Mouse (Mus musculus) stomach, embryonic 16.5 days (tissue): ENCODE measurements around the gene Crhbp. TPM values are rescaled to one million over a fixed set of nuclear protein-coding genes. Genes with fewer than 3 reads are reported as not detected.

Source experiments
- ATAC-seq: fragments of 200-750 bp; cut with Nextera tagmentation; 2 replicates; pipeline ENCODE4 v1.8.0; 2017; ENCODE audit warnings: moderate number of reproducible peaks, moderate TSS enrichment; ENCODE audit not compliant: insufficient read depth, low FRiP score
- H3K27ac ChIP-seq: fragments of 300-500 bp; sonication (generic); 2 replicates; pipeline ENCODE4 v1.5.1; 2014; ENCODE audit warnings: low read length
- H3K27me3 ChIP-seq: fragments of 300-500 bp; sonication (generic); 2 replicates; pipeline ENCODE4 v1.6.1; 2014; ENCODE audit warnings: low read length, control low read depth, mixed read lengths; ENCODE audit not compliant: control insufficient read depth, insufficient read depth
- H3K36me3 ChIP-seq: fragments of 300-500 bp; sonication (generic); 2 replicates; pipeline ENCODE4 v1.6.1; 2014; ENCODE audit warnings: low read length; ENCODE audit not compliant: control insufficient read depth, insufficient read depth
- H3K4me1 ChIP-seq: fragments of 300-500 bp; sonication (generic); 2 replicates; pipeline ENCODE4 v1.6.1; 2014; ENCODE audit warnings: low read length, control low read depth, mixed read lengths; ENCODE audit not compliant: control insufficient read depth, insufficient read depth
- H3K4me2 ChIP-seq: fragments of 300-500 bp; sonication (generic); 2 replicates; pipeline ENCODE4 v1.6.1; 2014; ENCODE audit warnings: low read depth, low read length, mixed read lengths
- H3K4me3 ChIP-seq: fragments of 300-500 bp; sonication (generic); replicated peaks from 2 replicates; pipeline ENCODE4 v1.5.1; 2014; ENCODE audit warnings: mild to moderate bottlenecking, low read length
- H3K9ac ChIP-seq: fragments of 300-500 bp; sonication (generic); 2 replicates; pipeline ENCODE4 v1.6.1; 2014; ENCODE audit warnings: low read length
- H3K9me3 ChIP-seq: fragments of 300-500 bp; sonication (generic); replicated peaks from 2 replicates; pipeline ENCODE4 v1.6.1; 2016; ENCODE audit warnings: low read length, control low read depth; ENCODE audit not compliant: control insufficient read depth
- WGBS: fragments of 180-500 bp; shearing (Covaris S2); extraction: QIAGEN DNeasy Blood & Tissue Kit; methylation state at CpG from one replicate; pipeline ENCODE4 v1.1.7; 2014; 5-methylcytosine and 5-hydroxymethylcytosine counted together
- polyA plus RNA-seq: library from polyadenylated mRNA; unstranded; fragments of >200 nt; fragmentation: Nextera tagmentation; extraction: Ambion mirVana; gene quantifications from 2 replicates; pipeline ENCODE4 v1.2.1, GENCODE M21; 2015

Crhbp gene
- polyA plus RNA-seq, 1 experiment from 2014 or later, result 0.22 TPM

DNA sequence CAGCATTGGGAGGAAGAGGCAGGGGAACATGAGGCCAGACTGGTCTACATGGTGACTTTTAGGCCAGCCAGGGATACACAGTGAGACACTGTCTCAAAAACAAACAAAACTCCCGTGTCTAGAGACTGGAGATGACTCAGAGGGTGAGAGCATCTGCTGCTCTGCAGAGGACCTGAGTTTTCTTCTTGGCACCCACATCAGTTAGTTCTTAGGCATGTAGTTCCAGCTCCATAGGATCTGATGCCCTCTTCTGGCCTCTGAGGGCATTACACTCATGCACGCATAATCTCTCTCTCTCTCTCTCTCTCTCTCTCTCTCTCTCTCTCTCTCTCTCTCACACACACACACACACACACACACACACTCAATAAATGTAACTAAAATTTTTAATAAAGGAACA, 26.2 kb upstream of the Crhbp start:
- Histone ChIP-seq H3K36me3 (no peaks in the 10 kb centered on the region), H3K9ac (no peak overlapping the region), H3K9me3 (no peaks in the 10 kb centered on the region), H3K27me3 (no peaks in the 10 kb centered on the region), H3K4me2 (no peak overlapping the region), H3K4me1 (no peaks in the 10 kb centered on the region), H3K27ac (no peak overlapping the region), H3K4me3 (no peak overlapping the region)
- ATAC-seq, result no peak
- WGBS, result 48% methylated on average over 2 of the region's 2 CpGs

DNA sequence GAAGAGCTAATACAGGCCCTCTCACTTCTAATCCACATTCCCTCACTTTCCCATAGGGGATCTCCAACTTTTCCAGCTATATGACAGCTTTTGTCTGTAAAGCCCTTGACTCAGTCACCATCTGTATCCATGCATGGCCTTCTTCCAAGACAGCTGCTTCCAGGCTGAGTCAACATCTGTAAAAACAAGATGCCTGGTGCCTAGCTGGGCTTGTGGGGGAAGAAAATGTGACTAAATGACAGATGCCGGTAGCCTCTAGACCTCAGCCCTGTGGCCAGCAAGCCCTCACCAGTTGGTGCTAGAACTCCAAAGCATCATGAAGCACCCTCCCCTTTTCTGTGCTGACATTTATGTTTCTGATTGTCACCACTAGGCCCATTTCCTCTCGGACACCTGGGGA, 6.8 kb upstream of the Crhbp start:
- H3K27ac ChIP-seq, result no peak overlapping the region
- H3K27me3 ChIP-seq, result no peaks in the 10 kb centered on the region
- ATAC-seq, result no peak
- H3K36me3 ChIP-seq, result no peaks in the 10 kb centered on the region
- H3K4me3 ChIP-seq, result no peak overlapping the region
- no peak overlapping the region for H3K4me2 ChIP-seq
- no peak overlapping the region for H3K9ac ChIP-seq
- H3K4me1 ChIP-seq, result no peaks in the 10 kb centered on the region
- H3K9me3 ChIP-seq, result no peaks in the 10 kb centered on the region
- 58% methylated on average over 2 of the region's 2 CpGs for WGBS

DNA sequence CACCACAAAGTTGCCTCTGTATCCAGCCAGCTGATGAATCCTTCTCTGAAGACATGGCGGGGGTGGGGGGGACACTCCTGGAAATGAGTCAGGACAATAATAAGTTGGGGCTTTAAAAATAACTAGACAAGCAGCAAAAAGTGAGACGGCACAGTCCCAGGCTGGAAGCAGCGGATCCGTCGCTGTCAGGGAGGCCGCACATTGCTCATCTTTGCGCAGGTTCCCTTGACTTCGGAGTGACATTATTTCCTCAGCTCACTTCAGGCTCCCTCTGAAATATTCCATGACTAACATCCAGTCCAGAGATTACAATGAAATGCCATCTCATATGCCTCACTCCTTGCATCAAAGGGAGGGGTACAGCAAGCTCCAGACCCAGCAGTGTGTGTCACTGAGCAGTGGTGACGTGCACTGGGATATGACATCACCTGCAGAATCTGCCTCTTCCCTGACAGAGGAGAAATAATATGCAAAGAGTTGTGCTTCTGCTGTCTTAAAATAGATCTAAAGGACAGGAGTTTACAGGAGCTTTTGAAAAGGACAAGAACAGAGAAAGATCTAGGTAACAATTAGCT, 6.0 kb upstream of the Crhbp start:
- H3K36me3 ChIP-seq, result no peaks in the 10 kb centered on the region
- no peak for ATAC-seq
- no peaks in the 10 kb centered on the region for H3K4me1 ChIP-seq
- H3K27ac ChIP-seq, result no peak overlapping the region
- 91% methylated on average over 9 of the region's 9 CpGs for WGBS
- no peak overlapping the region for H3K4me2 ChIP-seq
- H3K9me3 ChIP-seq, result no peaks in the 10 kb centered on the region
- no peak overlapping the region for H3K4me3 ChIP-seq
- no peaks in the 10 kb centered on the region for H3K27me3 ChIP-seq
- H3K9ac ChIP-seq, result no peak overlapping the region

DNA sequence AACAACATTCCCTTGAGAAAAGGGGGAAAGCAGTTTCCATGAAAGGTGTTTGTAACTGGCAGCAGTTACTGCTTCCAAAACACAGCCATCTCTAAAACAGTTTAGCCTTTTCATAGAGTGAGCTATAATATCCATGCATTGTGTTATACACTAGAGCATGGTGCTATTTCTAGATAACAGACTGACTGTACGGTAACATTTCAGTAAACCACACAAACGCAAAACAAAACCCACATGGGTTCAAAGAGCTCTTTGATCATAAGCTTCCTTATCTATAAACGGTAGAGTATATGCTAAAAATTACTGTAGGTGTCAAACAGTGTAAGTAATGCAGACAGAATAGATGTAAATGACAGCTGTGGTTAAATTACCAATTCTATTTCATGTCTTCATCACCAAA, 5.0 kb upstream of the Crhbp start:
- Histone ChIP-seq H3K27ac (no peak overlapping the region), H3K4me1 (no peaks in the 10 kb centered on the region), H3K4me2 (no peak overlapping the region), H3K36me3 (no peaks in the 10 kb centered on the region), H3K27me3 (peaks cover under 1% of the 10 kb centered on the region; the same call in 1 of the 2 replicates), H3K9me3 (no peaks in the 10 kb centered on the region), H3K4me3 (no peak overlapping the region), H3K9ac (no peak overlapping the region)
- no peak for ATAC-seq
- 73% methylated on average over 3 of the region's 3 CpGs for WGBS

DNA sequence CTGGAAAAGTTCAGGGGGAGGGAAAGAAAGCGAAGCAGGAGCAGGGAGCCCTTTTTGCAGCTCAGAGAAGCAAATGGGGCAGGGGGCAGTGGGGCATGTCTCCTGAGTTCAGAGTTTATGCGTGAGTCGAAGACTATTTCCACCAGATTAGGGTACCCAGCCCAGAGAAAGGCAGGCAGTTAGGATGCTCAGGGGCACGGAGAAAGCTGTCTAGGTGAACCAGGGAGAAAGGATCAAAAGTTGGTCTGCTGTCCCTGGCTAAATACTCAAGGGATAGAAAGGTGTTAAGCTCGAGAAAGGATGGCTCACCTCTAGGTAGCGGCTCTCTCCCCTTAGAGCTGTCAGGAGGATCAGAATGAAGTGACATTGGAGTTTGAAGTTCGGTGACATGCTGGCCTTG, 433 bp downstream of the Crhbp start:
- H3K4me3 ChIP-seq, result peak overlapping the region; percentile 45; the same call in 1 of the 2 replicates
- WGBS, result 23% methylated on average over 7 of the region's 7 CpGs
- peaks cover 9% of the 10 kb centered on the region for H3K4me1 ChIP-seq
- peak overlapping the region; percentile 78 for H3K4me2 ChIP-seq
- peaks cover 18% of the 10 kb centered on the region for H3K27me3 ChIP-seq
- no peak for ATAC-seq
- H3K9ac ChIP-seq, result peak overlapping the region; percentile 56; the same call in 1 of the 2 replicates
- H3K27ac ChIP-seq, result no peak overlapping the region
- H3K36me3 ChIP-seq, result no peaks in the 10 kb centered on the region
- no peaks in the 10 kb centered on the region for H3K9me3 ChIP-seq

DNA sequence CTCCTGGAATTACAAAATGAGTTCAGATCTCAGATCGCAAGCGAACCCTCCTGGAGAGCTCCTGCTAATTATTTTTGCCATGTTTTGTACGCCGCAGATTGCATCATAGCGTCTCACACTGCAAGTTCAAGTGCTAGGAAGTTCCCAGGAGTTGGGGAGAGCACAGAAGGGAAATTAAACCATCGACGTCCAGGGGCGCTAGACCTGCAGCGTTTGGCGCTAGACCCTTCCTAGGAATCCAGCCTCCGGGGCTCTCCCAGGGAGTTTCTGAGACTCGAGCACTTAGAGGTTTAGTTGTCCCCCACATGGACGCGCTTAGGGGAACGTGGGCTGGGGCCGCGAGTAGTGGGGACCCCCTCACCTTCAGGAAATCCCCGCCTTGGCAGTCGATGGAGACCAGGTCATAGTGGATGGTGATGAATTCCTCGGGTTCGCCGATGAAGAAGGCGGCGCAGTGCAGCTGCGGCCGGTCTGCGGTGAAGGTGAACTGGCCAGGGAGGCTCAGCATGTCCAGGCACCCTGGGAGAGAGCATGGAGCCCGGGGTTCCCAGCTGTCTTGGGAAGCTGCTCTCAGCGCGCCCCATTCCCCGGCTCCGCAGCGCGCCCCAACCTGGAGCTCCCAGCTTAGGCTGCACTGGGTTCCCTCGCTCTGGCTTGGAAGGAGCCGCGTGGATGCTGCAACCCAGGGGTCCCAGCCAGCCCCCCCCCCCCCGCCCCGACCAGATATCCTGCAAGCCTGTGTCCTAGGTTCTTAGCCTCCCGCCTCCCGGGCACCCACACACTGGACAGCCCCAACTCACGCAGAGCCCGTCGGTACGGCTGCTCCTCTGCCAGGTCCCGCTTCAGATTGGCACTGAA, 1.1 kb downstream of the Crhbp start:
- peaks cover 18% of the 10 kb centered on the region for H3K27me3 ChIP-seq
- peak overlapping the region; percentile 78 for H3K4me2 ChIP-seq
- H3K4me1 ChIP-seq, result peaks cover 9% of the 10 kb centered on the region
- no peak overlapping the region for H3K27ac ChIP-seq
- H3K9me3 ChIP-seq, result no peaks in the 10 kb centered on the region
- H3K36me3 ChIP-seq, result no peaks in the 10 kb centered on the region
- under 1% methylated on average over 46 of the region's 46 CpGs for WGBS
- peak overlapping the region; percentile 56 for H3K9ac ChIP-seq
- ATAC-seq, result peak; percentile 58; the same call in 1 of the 2 replicates
- H3K4me3 ChIP-seq, result peak overlapping the region; percentile 45

DNA sequence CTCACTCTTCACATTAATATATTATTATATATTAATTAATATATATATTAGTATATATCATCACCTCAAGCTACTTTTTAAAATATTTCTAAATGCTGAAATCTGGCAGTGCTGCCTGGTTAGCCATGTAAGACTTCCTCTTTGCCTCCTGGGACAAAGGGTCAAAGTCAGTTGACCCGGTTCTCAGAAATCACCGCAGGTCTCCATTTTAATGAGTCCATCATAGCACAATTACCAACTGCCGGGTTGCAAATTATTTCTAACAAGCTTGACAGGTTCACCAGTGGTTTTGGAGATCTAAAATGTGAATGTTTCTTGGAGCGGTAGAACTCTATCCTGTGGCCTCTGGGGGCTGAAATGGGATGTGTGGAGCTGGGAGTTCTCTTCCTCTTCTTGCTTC, 1.8 kb downstream of the Crhbp start:
- no peak for ATAC-seq
- 37% methylated on average over 4 of the region's 4 CpGs for WGBS
- H3K4me2 ChIP-seq, result peak overlapping the region; percentile 78
- peaks cover 9% of the 10 kb centered on the region for H3K4me1 ChIP-seq
- H3K27me3 ChIP-seq, result peaks cover 18% of the 10 kb centered on the region
- H3K36me3 ChIP-seq, result no peaks in the 10 kb centered on the region
- H3K9me3 ChIP-seq, result no peaks in the 10 kb centered on the region
- H3K27ac ChIP-seq, result no peak overlapping the region
- no peak overlapping the region for H3K9ac ChIP-seq
- H3K4me3 ChIP-seq, result peak overlapping the region; percentile 45; the same call in 1 of the 2 replicates

DNA sequence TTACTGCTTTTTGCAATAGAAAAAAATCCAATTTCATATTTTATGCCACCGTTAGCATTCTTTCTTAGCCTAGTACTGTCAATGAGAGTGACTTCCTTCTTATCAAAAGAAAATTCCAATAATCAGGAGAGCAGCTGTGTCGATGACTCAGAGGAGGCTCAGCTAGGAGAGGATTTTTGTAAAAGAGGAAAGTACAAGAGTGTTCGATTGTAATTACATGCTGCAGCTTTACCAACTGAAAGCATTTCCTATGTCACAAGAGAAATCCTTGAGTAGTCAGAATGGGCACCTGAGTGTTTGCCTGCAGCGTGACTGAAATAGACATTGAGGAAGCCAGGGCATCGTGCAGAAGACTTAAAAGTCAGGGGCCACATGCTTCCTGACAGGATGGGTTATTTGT, 5.2 kb downstream of the Crhbp start:
- H3K9me3 ChIP-seq, result no peaks in the 10 kb centered on the region
- H3K4me2 ChIP-seq, result no peak overlapping the region
- no peak overlapping the region for H3K27ac ChIP-seq
- no peak for ATAC-seq
- WGBS, result 76% methylated on average over 5 of the region's 5 CpGs
- no peak overlapping the region for H3K9ac ChIP-seq
- peaks cover 9% of the 10 kb centered on the region for H3K4me1 ChIP-seq
- H3K4me3 ChIP-seq, result no peak overlapping the region
- H3K27me3 ChIP-seq, result peaks cover 16% of the 10 kb centered on the region
- no peaks in the 10 kb centered on the region for H3K36me3 ChIP-seq

DNA sequence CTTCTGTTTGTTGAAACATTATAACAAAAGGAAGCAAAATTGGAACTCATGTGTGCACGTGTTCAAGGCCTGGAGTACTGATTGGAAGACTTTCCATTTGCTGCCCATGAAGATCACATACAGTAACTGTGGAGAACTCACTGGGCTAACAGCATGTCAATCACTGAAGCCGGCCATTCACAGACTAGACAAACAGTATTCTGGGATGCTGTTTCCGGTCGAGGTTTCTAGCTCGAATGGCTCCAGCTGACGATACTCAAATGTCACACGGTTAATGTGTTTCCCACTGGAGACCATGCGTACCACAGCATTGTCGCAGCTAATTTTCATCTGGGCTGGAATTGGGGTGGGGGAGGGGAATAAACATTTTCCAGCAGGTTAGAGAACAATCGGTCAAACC, 13.0 kb downstream of the Crhbp start:
- Histone ChIP-seq H3K4me1 (no peaks in the 10 kb centered on the region), H3K27me3 (no peaks in the 10 kb centered on the region), H3K36me3 (no peaks in the 10 kb centered on the region), H3K27ac (no peak overlapping the region), H3K9me3 (no peaks in the 10 kb centered on the region), H3K4me2 (no peak overlapping the region), H3K4me3 (no peak overlapping the region), H3K9ac (no peak overlapping the region)
- ATAC-seq, result no peak
- 56% methylated on average over 10 of the region's 10 CpGs for WGBS
